Comparison of ENCODE assay signal across 25 mouse cellular contexts in genomic region chr9:105978479-105978878, GRCm38 (mm10). TPM values are rescaled to one million over a fixed set of nuclear protein-coding genes. Genes with fewer than 3 reads are reported as not detected.
"Had no signal": no experiment of that assay in that cellular context is flagged by ENCODE, and none has a peak within 500 bp of the region (broad histone marks: within the 10 kb centered on the region; RNA-seq: fewer than 3 reads in every experiment).

No protein-coding gene starts in this region.

- H3K27me3 ChIP-seq: intestine, embryonic 15.5 days; midbrain, embryonic 13.5 days; stomach, embryonic 15.5 days had no signal

- H3K27ac ChIP-seq: intestine, embryonic 15.5 days; kidney, embryonic 15.5 days; left cerebral cortex, adult 2 months; limb, embryonic 12.5 days; limb, embryonic 15.5 days; liver, embryonic 14.5 days; macrophage; midbrain, embryonic 13.5 days; neural tube, embryonic 12.5 days; neural tube, embryonic 15.5 days; stomach, embryonic 15.5 days had no signal

- H3K4me1 ChIP-seq: intestine, embryonic 15.5 days; kidney, embryonic 15.5 days; limb, embryonic 15.5 days; midbrain, embryonic 13.5 days; neural tube, embryonic 12.5 days; stomach, embryonic 15.5 days had no signal

- H3K9ac ChIP-seq: intestine, embryonic 15.5 days; kidney, embryonic 15.5 days; limb, embryonic 12.5 days; limb, embryonic 15.5 days; liver, embryonic 14.5 days; liver, postnatal 0 days; midbrain, embryonic 13.5 days; neural tube, embryonic 12.5 days; neural tube, embryonic 15.5 days; stomach, embryonic 15.5 days had no signal

- DNase-seq: kidney, adult 11 months; kidney, adult 8-10 months; kidney, postnatal 10 days; kidney, postnatal 36 days; layer of hippocampus, postnatal 36 days; left cerebral cortex, postnatal 4 days; liver, postnatal 0 days; right cerebral cortex, adult 18-20 months; right cerebral cortex, postnatal 14 days; right cerebral cortex, postnatal 4 days; thymus, adult 18-20 months; thymus, postnatal 36 days had no signal

- H3K4me2 ChIP-seq: intestine, embryonic 15.5 days; kidney, embryonic 15.5 days; limb, embryonic 12.5 days; limb, embryonic 15.5 days; liver, embryonic 11.5 days; midbrain, embryonic 13.5 days; neural tube, embryonic 12.5 days; neural tube, embryonic 15.5 days; stomach, embryonic 15.5 days had no signal

- H3K4me3 ChIP-seq: intestine, embryonic 15.5 days; kidney, embryonic 15.5 days; left cerebral cortex, adult 2 months; limb, embryonic 12.5 days; limb, embryonic 15.5 days; midbrain, embryonic 13.5 days; neural tube, embryonic 12.5 days; neural tube, embryonic 15.5 days; stomach, embryonic 15.5 days had no signal

- ATAC-seq: intestine, embryonic 15.5 days; liver, postnatal 0 days; midbrain, embryonic 13.5 days had no signal

- H3K9me3 ChIP-seq: intestine, embryonic 15.5 days; kidney, embryonic 15.5 days; limb, embryonic 15.5 days; midbrain, embryonic 13.5 days; neural tube, embryonic 12.5 days; neural tube, embryonic 15.5 days; stomach, embryonic 15.5 days had no signal

- H3K36me3 ChIP-seq: intestine, embryonic 15.5 days; kidney, embryonic 15.5 days; limb, embryonic 12.5 days; limb, embryonic 15.5 days; midbrain, embryonic 13.5 days; neural tube, embryonic 12.5 days; neural tube, embryonic 15.5 days; stomach, embryonic 15.5 days had no signal

RNA-seq across cellular contexts. Expression of gene Col6a5, which starts 18.0 kb away (rescaled TPM):
- total RNA-seq: megakaryocyte, adult 5-6 weeks had no signal
- polyA plus RNA-seq: liver, embryonic 11.5 days; liver, postnatal 0 days; macrophage had no signal
